Mouse (Mus musculus) urinary bladder, postnatal 4 days (tissue): ENCODE data around the gene Dntt.

Experiments
- DNase-seq, 2 experiments: peaks; one replicate each; pipeline ENCODE4 v3.0.0; 2021 to 2022; ENCODE audit warnings: low spot score in 2 of 2

Dntt gene

GRCm38 (mm10) chr19:41029219-41029618, at the start of gene Dntt:
Gene Dntt, plus strand, starts transcription at chr19:41029275.
- DNase-seq: no peak

GRCm38 (mm10) chr19:40980671-40981070, 48.4 kb upstream of the Dntt start:
- DNase-seq: no peak

GRCm38 (mm10) chr19:40984536-40984935, 44.5 kb upstream of the Dntt start:
- no peak for DNase-seq

GRCm38 (mm10) chr19:40988856-40989255, 40.2 kb upstream of the Dntt start:
- DNase-seq: no peak

GRCm38 (mm10) chr19:40989961-40990600, 39.0 kb upstream of the Dntt start:
- DNase-seq: no peak

GRCm38 (mm10) chr19:40990781-40991343, 38.2 kb upstream of the Dntt start:
- DNase-seq: no peak

GRCm38 (mm10) chr19:40991626-40992025, 37.4 kb upstream of the Dntt start:
- no peak for DNase-seq

- DNase-seq: no peak
These were observed 37.0 kb upstream of the Dntt start for GRCm38 (mm10) chr19:40992096-40992495.

GRCm38 (mm10) chr19:40992517-40993044, 36.5 kb upstream of the Dntt start:
- no peak for DNase-seq

- DNase-seq: no peak
These were observed 35.7 kb upstream of the Dntt start for GRCm38 (mm10) chr19:40993356-40993755.

GRCm38 (mm10) chr19:40994057-40994585, 35.0 kb upstream of the Dntt start, which contains the start of gene Blnk:
Gene Blnk, minus strand, starts transcription at chr19:40994535.
- peak in 1 of 2 experiments; percentile 33 for DNase-seq

GRCm38 (mm10) chr19:40994911-40995310, 34.2 kb upstream of the Dntt start:
- no peak for DNase-seq

GRCm38 (mm10) chr19:40995449-40996401, 33.4 kb upstream of the Dntt start:
- no peak for DNase-seq

GRCm38 (mm10) chr19:40996722-40997121, 32.4 kb upstream of the Dntt start:
- DNase-seq: no peak

- DNase-seq: no peak
These were observed 30.5 kb upstream of the Dntt start for GRCm38 (mm10) chr19:40998469-40999170.

- DNase-seq: no peak
These were observed 29.5 kb upstream of the Dntt start for GRCm38 (mm10) chr19:40999569-40999968.

GRCm38 (mm10) chr19:41003694-41004315, 25.3 kb upstream of the Dntt start:
- DNase-seq: no peak

GRCm38 (mm10) chr19:41006621-41007020, 22.5 kb upstream of the Dntt start:
- no peak for DNase-seq

GRCm38 (mm10) chr19:41007326-41007725, 21.7 kb upstream of the Dntt start:
- DNase-seq: no peak

GRCm38 (mm10) chr19:41007733-41008132, 21.3 kb upstream of the Dntt start:
- no peak for DNase-seq
